Mouse (Mus musculus) c-Kit-positive CD71-positive TER-119-negative erythroid progenitor cells, embryonic 14.5 days (primary cell): ENCODE results near the gene Ntrk3.
A peak's percentile ranks its signal among the peaks of the same experiment; 100 is the strongest.

Source experiments
- DNase-seq: peaks from one replicate; pipeline ENCODE4 v3.0.0-alpha.2; 2013; ENCODE audit warnings: low read depth

The Ntrk3 gene

GRCm38 (mm10) chr7:78579461-78580234 is 158.2 kb downstream of the Ntrk3 start:
- DNase-seq = no peak

GRCm38 (mm10) chr7:78578461-78579359 is 159.1 kb downstream of the Ntrk3 start:
- DNase-seq = no peak

- peak; percentile 2 for DNase-seq
Observed at GRCm38 (mm10) chr7:78578111-78578460, 159.7 kb downstream of the Ntrk3 start.

- DNase-seq = no peak
Observed at GRCm38 (mm10) chr7:78577462-78578110, 160.2 kb downstream of the Ntrk3 start.

GRCm38 (mm10) chr7:78576706-78577461 is 160.9 kb downstream of the Ntrk3 start:
- DNase-seq = no peak

GRCm38 (mm10) chr7:78576169-78576568 is 161.6 kb downstream of the Ntrk3 start:
- DNase-seq = no peak

- DNase-seq = no peak
Observed at GRCm38 (mm10) chr7:78575556-78575955, 162.3 kb downstream of the Ntrk3 start.

GRCm38 (mm10) chr7:78571196-78571595 is 166.6 kb downstream of the Ntrk3 start:
- no peak for DNase-seq

- no peak for DNase-seq
Observed at GRCm38 (mm10) chr7:78569255-78569618, 168.6 kb downstream of the Ntrk3 start.

- DNase-seq = peak; percentile 6
Observed at GRCm38 (mm10) chr7:78568411-78569254, 169.2 kb downstream of the Ntrk3 start.

- DNase-seq = peak; percentile 7
Observed at GRCm38 (mm10) chr7:78566617-78567016, 171.2 kb downstream of the Ntrk3 start.

- DNase-seq = no peak
Observed at GRCm38 (mm10) chr7:78565386-78565785, 172.4 kb downstream of the Ntrk3 start.

GRCm38 (mm10) chr7:78558503-78558902 is 179.3 kb downstream of the Ntrk3 start:
- DNase-seq = no peak

- no peak for DNase-seq
Observed at GRCm38 (mm10) chr7:78555532-78555931, 182.3 kb downstream of the Ntrk3 start.

GRCm38 (mm10) chr7:78549461-78549860 is 188.4 kb downstream of the Ntrk3 start:
- DNase-seq = no peak

- no peak for DNase-seq
Observed at GRCm38 (mm10) chr7:78548721-78549120, 189.1 kb downstream of the Ntrk3 start.

GRCm38 (mm10) chr7:78546551-78546950 is 191.3 kb downstream of the Ntrk3 start:
- no peak for DNase-seq

- DNase-seq = no peak
Observed at GRCm38 (mm10) chr7:78542468-78542867, 195.3 kb downstream of the Ntrk3 start.

GRCm38 (mm10) chr7:78530286-78530685 is 207.5 kb downstream of the Ntrk3 start:
- DNase-seq = no peak

GRCm38 (mm10) chr7:78528008-78528407 is 209.8 kb downstream of the Ntrk3 start:
- DNase-seq = no peak

GRCm38 (mm10) chr7:78527564-78527963 is 210.2 kb downstream of the Ntrk3 start:
- no peak for DNase-seq
